Mouse (Mus musculus) liver, postnatal 0 days (tissue): ENCODE measurements around the gene Ano10.

Source experiments
- CTCF ChIP-seq: sonication (generic); IDR thresholded peaks from 2 replicates; pipeline ENCODE4 v1.5.1; 2016; ENCODE audit warnings: antibody characterized with exemption, low read depth
- EP300 ChIP-seq: IDR thresholded peaks from 2 replicates; pipeline ENCODE4 v1.6.1; 2016; ENCODE audit warnings: antibody characterized with exemption, low read depth, mild to moderate bottlenecking

GRCm38 (mm10) chr9:122130666-122131065 lies 163.6 kb downstream of the Ano10 start:
- TF ChIP-seq CTCF (no peak), EP300 (no peak)
